Mouse (Mus musculus): Measurements from ENCODE around the gene Mark1. TPM values are rescaled to one million over a fixed set of nuclear protein-coding genes. Genes with fewer than 3 reads are reported as not detected.

The Mark1 gene
- polyA plus RNA-seq, 1 experiment, result not detected

- no peak for TF ChIP-seq GATA1 (IDR thresholded peaks at IDR 0.05; ENCODE audit: low read length)
Measured at GRCm38 (mm10) chr1:184853339-184853738, 146.0 kb downstream of the Mark1 start.

GRCm38 (mm10) chr1:184851741-184852618 is 147.4 kb downstream of the Mark1 start:
- no peak for TF ChIP-seq GATA1 (IDR thresholded peaks at IDR 0.05; ENCODE audit: low read length)

GRCm38 (mm10) chr1:184851166-184851565 is 148.2 kb downstream of the Mark1 start:
- TF ChIP-seq GATA1 (IDR thresholded peaks at IDR 0.05; ENCODE audit: low read length), result no peak

GRCm38 (mm10) chr1:184846973-184847372 is 152.4 kb downstream of the Mark1 start:
- TF ChIP-seq GATA1 (IDR thresholded peaks at IDR 0.05; ENCODE audit: low read length), result no peak

Other genes starting within 250 kb of the Mark1 start
- not detected in 2 replicates for gene Marc1, start 188.3 kb downstream of the Mark1 start, polyA plus RNA-seq (2012)
- 76.5 and 89.7 TPM in 2 replicates for gene Marc2, start 153.1 kb downstream of the Mark1 start, polyA plus RNA-seq (2012)
- not detected in 2 replicates for gene C130074G19Rik, start 116.4 kb downstream of the Mark1 start, polyA plus RNA-seq (2012)
- gene Rab3gap2, start 204.5 kb upstream of the Mark1 start, polyA plus RNA-seq (2012), result 7.2 and 9.1 TPM in 2 replicates